Mouse (Mus musculus) MEL (cell line): ENCODE measurements around the gene Mfsd13b. TPM values are rescaled to one million over a fixed set of nuclear protein-coding genes. Genes with fewer than 3 reads are reported as not detected.
A peak's percentile ranks its signal among the peaks of the same experiment; 100 is the strongest.

Experiments used
- DNase-seq: peaks from one replicate; pipeline ENCODE4 v3.0.0; 2011; ENCODE audit warnings: low read depth, low spot score
- H3K27ac ChIP-seq: 2 replicates; pipeline ENCODE4 v1.5.1; 2012; ENCODE audit warnings: low read depth, mild to moderate bottlenecking, control low read depth, low read length, moderate library complexity; ENCODE audit not compliant: control insufficient read depth
- H3K27me3 ChIP-seq, 2 experiments: fragments of 150-350 bp in 1 of 2; sonication (generic) in 1 of 2; 2 replicates each; pipeline ENCODE4 v1.6.1; 2012; ENCODE audit warnings: low read length in 2 of 2, mild to moderate bottlenecking in 2 of 2, improper control_type of control experiment in 1 of 2, moderate library complexity in 1 of 2; ENCODE audit not compliant: insufficient read depth in 2 of 2, control insufficient read depth in 1 of 2
- H3K36me3 ChIP-seq, 2 experiments: 2 replicates each; pipeline ENCODE4 v1.6.1; 2012 to 2014; ENCODE audit warnings: low read length in 2 of 2, improper control_type of control experiment in 1 of 2, inconsistent platforms in 1 of 2, mild to moderate bottlenecking in 1 of 2; ENCODE audit not compliant: insufficient read depth in 2 of 2, control insufficient read depth in 1 of 2
- H3K4me1 ChIP-seq, 2 experiments: fragments of 150-350 bp in 1 of 2; sonication (generic) in 1 of 2; 2 replicates each; pipeline ENCODE4 v1.6.1; 2012; ENCODE audit warnings: low read length in 2 of 2, improper control_type of control experiment in 1 of 2, mild to moderate bottlenecking in 1 of 2; ENCODE audit not compliant: insufficient read depth in 2 of 2, control insufficient read depth in 1 of 2
- H3K4me3 ChIP-seq, 2 experiments: fragments of 150-350 bp in 1 of 2; sonication (generic) in 1 of 2; 2 replicates each; pipeline ENCODE4 v1.5.1; 2012; ENCODE audit warnings: low read depth in 2 of 2, low read length in 2 of 2, mild to moderate bottlenecking in 2 of 2, moderate library complexity in 2 of 2, control low read depth in 1 of 2, improper control_type of control experiment in 1 of 2; ENCODE audit not compliant: control insufficient read depth in 1 of 2, insufficient read depth in 1 of 2
- H3K79me2 ChIP-seq: 2 replicates; pipeline ENCODE4 v1.6.1; 2012; ENCODE audit warnings: mild to moderate bottlenecking, low read length, moderate library complexity; ENCODE audit not compliant: control insufficient read depth, poor library complexity, insufficient read depth
- H3K9ac ChIP-seq: 2 replicates; pipeline ENCODE4 v1.6.1; 2012; ENCODE audit warnings: low read depth, mild to moderate bottlenecking, control low read depth, low read length, moderate library complexity; ENCODE audit not compliant: control insufficient read depth, poor library complexity, severe bottlenecking
- H3K9me3 ChIP-seq: fragments of 150-350 bp; sonication (generic); replicated peaks from 2 replicates; pipeline ENCODE4 v1.6.1; 2012; ENCODE audit warnings: mild to moderate bottlenecking, low read length, improper control_type of control experiment, moderate library complexity; ENCODE audit not compliant: insufficient read depth
- BHLHE40 ChIP-seq: IDR thresholded peaks from 2 replicates; pipeline ENCODE4 v1.6.1; 2012; ENCODE audit warnings: low read depth, mild to moderate bottlenecking, inconsistent platforms, low read length, improper control_type of control experiment, borderline replicate concordance
- CHD1 ChIP-seq: IDR thresholded peaks from 2 replicates; pipeline ENCODE4 v1.6.1; 2012; ENCODE audit warnings: low read depth, mild to moderate bottlenecking, inconsistent platforms, low read length, improper control_type of control experiment
- CTCF ChIP-seq, 3 experiments: IDR thresholded peaks in 2 of 3; conservative IDR thresholded peaks in 1 of 3; 2 replicates each; pipeline ENCODE4 v1.5.1; 2011 to 2012; ENCODE audit warnings: low read length in 3 of 3, low read depth in 2 of 3, mild to moderate bottlenecking in 2 of 3, improper control_type of control experiment in 1 of 3, inconsistent platforms in 1 of 3, mixed read lengths in 1 of 3, moderate library complexity in 1 of 3; ENCODE audit not compliant: control insufficient read depth in 1 of 3, insufficient read depth in 1 of 3, poor library complexity in 1 of 3, severe bottlenecking in 1 of 3
- ELF1 ChIP-seq: IDR thresholded peaks from 2 replicates; pipeline ENCODE4 v1.6.1; 2014; ENCODE audit warnings: low read depth, mild to moderate bottlenecking, inconsistent platforms, low read length, improper control_type of control experiment, moderate library complexity
- EP300 ChIP-seq, 2 experiments: IDR thresholded peaks; 2 replicates each; pipeline ENCODE4 v1.6.1; 2011; ENCODE audit warnings: improper control_type of control experiment in 2 of 2, low read length in 2 of 2, low read depth in 1 of 2, mild to moderate bottlenecking in 1 of 2
- ETS1 ChIP-seq: IDR thresholded peaks from 2 replicates; pipeline ENCODE4 v1.6.1; 2012; ENCODE audit warnings: low read depth, mild to moderate bottlenecking, inconsistent platforms, low read length, improper control_type of control experiment, moderate library complexity
- GABPA ChIP-seq: IDR thresholded peaks from 2 replicates; pipeline ENCODE4 v1.6.1; 2012; ENCODE audit warnings: low read depth, mild to moderate bottlenecking, inconsistent platforms, low read length, improper control_type of control experiment, moderate library complexity
- GATA1 ChIP-seq: IDR thresholded peaks from 2 replicates; pipeline ENCODE4 v1.6.1; 2011; ENCODE audit warnings: low read depth, low read length, improper control_type of control experiment
- JUND ChIP-seq: IDR thresholded peaks from 2 replicates; pipeline ENCODE4 v1.6.1; 2011; ENCODE audit warnings: low read depth, mild to moderate bottlenecking, improper control_type of control experiment, low read length
- KAT2A ChIP-seq: conservative IDR thresholded peaks from 2 replicates; pipeline ENCODE4 v1.6.1; 2012; ENCODE audit warnings: low read depth, low read length, improper control_type of control experiment, inconsistent platforms
- MAFK ChIP-seq: IDR thresholded peaks from 2 replicates; pipeline ENCODE4 v1.6.1; 2011; ENCODE audit warnings: low read depth, mild to moderate bottlenecking, low read length, improper control_type of control experiment, borderline replicate concordance
- MAZ ChIP-seq: IDR thresholded peaks from 2 replicates; pipeline ENCODE4 v1.6.1; 2012; ENCODE audit warnings: low read depth, mild to moderate bottlenecking, inconsistent platforms, low read length, improper control_type of control experiment
- MXI1 ChIP-seq: IDR thresholded peaks from 2 replicates; pipeline ENCODE4 v1.6.1; 2011; ENCODE audit warnings: mild to moderate bottlenecking, low read depth, low read length, improper control_type of control experiment
- MYB ChIP-seq: IDR thresholded peaks from 2 replicates; pipeline ENCODE4 v1.6.1; 2011; ENCODE audit warnings: mild to moderate bottlenecking, low read depth, low read length, improper control_type of control experiment
- NRF1 ChIP-seq: IDR thresholded peaks from 2 replicates; pipeline ENCODE4 v1.6.1; 2014; ENCODE audit warnings: low read depth, mild to moderate bottlenecking, inconsistent platforms, low read length, improper control_type of control experiment, moderate library complexity; ENCODE audit not compliant: poor library complexity, insufficient read depth, severe bottlenecking
- POLR2A ChIP-seq, 2 experiments: IDR thresholded peaks; 2 replicates each; pipeline ENCODE4 v1.6.1; 2011 to 2012; ENCODE audit warnings: low read length in 2 of 2, mild to moderate bottlenecking in 2 of 2, control low read depth in 1 of 2, improper control_type of control experiment in 1 of 2, low read depth in 1 of 2, moderate library complexity in 1 of 2; ENCODE audit not compliant: control insufficient read depth in 1 of 2, insufficient read depth in 1 of 2, poor library complexity in 1 of 2
- POLR2AphosphoS2 ChIP-seq: IDR thresholded peaks from 2 replicates; pipeline ENCODE4 v1.6.1; 2011; ENCODE audit warnings: low read length, improper control_type of control experiment
- RAD21 ChIP-seq: IDR thresholded peaks from 2 replicates; pipeline ENCODE4 v1.6.1; 2011; ENCODE audit warnings: mild to moderate bottlenecking, low read depth, low read length, improper control_type of control experiment
- RCOR1 ChIP-seq: IDR thresholded peaks from 2 replicates; pipeline ENCODE4 v1.6.1; 2012; ENCODE audit warnings: low read depth, mild to moderate bottlenecking, inconsistent platforms, low read length, improper control_type of control experiment
- TAL1 ChIP-seq: IDR thresholded peaks from 2 replicates; pipeline ENCODE4 v1.6.1; 2012; ENCODE audit warnings: mild to moderate bottlenecking, inconsistent platforms, low read length, moderate library complexity, mixed read lengths
- TBP ChIP-seq: IDR thresholded peaks from 2 replicates; pipeline ENCODE4 v1.8.0; 2011; ENCODE audit warnings: low read depth, low read length, improper control_type of control experiment
- ZKSCAN1 ChIP-seq: IDR thresholded peaks from 2 replicates; pipeline ENCODE4 v1.6.1; 2012; ENCODE audit warnings: low read depth, mild to moderate bottlenecking, inconsistent platforms, low read length, improper control_type of control experiment, moderate library complexity
- ZMIZ1 ChIP-seq: IDR thresholded peaks from 2 replicates; pipeline ENCODE4 v1.6.1; 2012; ENCODE audit warnings: low read depth, mild to moderate bottlenecking, inconsistent platforms, low read length, improper control_type of control experiment, moderate library complexity
- ZNF384 ChIP-seq: IDR thresholded peaks from 2 replicates; pipeline ENCODE4 v1.6.1; 2012; ENCODE audit warnings: low read depth, mild to moderate bottlenecking, inconsistent platforms, low read length, improper control_type of control experiment
- polyA plus RNA-seq, 2 experiments: library from polyadenylated mRNA; stranded (reverse) in 1 of 2; unstranded in 1 of 2; fragments of >175 nt in 1 of 2; fragments of >200 nt in 1 of 2; gene quantifications; 2 replicates each; pipeline versions ENCODE4 v1.2.1 to v1.2.4; 2012; ENCODE audit warnings: low replicate concordance in 2 of 2, low read depth in 1 of 2; ENCODE audit not compliant: insufficient read length in 2 of 2, insufficient read depth in 1 of 2, missing spikeins in 1 of 2
- total RNA-seq: library from RNA; depleted of rRNA; stranded (reverse); fragments of 300-350 nt; gene quantifications from 2 replicates; pipeline ENCODE4 v1.2.3, GENCODE M21; 2012

Mfsd13b gene
- total and polyA plus RNA-seq, 3 experiments = 0.17 TPM; not detected in 2

GRCm38 (mm10) chr7:120982968-120983367 is 659 bp downstream of the Mfsd13b start:
- peak overlapping the region; percentile 72 to 73 for H3K4me3 ChIP-seq
- peak overlapping the region; percentile 50 for H3K27ac ChIP-seq
- no peak for TF ChIP-seq CTCF (IDR thresholded peaks at IDR 0.05 in 2 of 3, conservative IDR thresholded peaks at IDR 0.05 in 1 of 3; ENCODE audit: control insufficient read depth in 1 of 3, insufficient read depth in 1 of 3, low read depth in 2 of 3, low read length in 3 of 3, poor library complexity in 1 of 3, severe bottlenecking in 1 of 3)
- peak; percentile 55 for TF ChIP-seq GATA1
- TF ChIP-seq ETS1 = 0 out of 2 replicates have a peak, but pooled peaks have one; percentile 9
- TF ChIP-seq CHD1 = 0 out of 2 replicates have a peak, but pooled peaks have one; percentile 45
- no peak for TF ChIP-seq NRF1
- peak; percentile 13 for TF ChIP-seq MXI1
- peaks cover 15 to 22% of the 10 kb centered on the region in 2 experiments for H3K4me1 ChIP-seq
- peaks cover 16% of the 10 kb centered on the region for H3K79me2 ChIP-seq
- peaks cover 6 to 7% of the 10 kb centered on the region in 2 experiments for H3K27me3 ChIP-seq
- peaks cover 0 to 26% of the 10 kb centered on the region in 2 experiments; a peak in 2 of 4 replicates for H3K36me3 ChIP-seq
- H3K9ac ChIP-seq = peak overlapping the region; percentile 85
- peak; percentile 21 for DNase-seq
- no peaks in the 10 kb centered on the region for H3K9me3 ChIP-seq

DNA sequence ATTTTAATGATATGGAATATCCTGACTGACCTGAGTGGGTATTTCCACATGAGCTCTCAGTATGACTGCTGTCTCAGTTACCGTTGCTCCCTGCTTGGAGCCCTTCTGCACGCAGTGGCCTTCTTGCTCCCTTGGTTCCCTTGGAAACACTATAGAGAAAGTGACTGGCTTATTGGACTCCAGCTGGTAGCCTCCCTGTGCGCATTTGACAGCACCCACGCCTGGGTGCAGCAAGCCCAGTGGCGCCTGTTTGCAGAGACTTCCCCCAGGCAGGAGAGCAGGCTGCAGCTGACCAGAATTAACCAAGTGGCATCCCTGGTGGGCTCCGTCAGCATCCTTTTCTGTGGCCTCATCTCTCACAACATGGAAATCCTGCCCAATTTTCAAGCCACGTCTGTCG is 8.9 kb downstream of the Mfsd13b start:
- peaks cover 6 to 7% of the 10 kb centered on the region in 2 experiments for H3K27me3 ChIP-seq
- no peak for TF ChIP-seq NRF1
- no peak for TF ChIP-seq POLR2AphosphoS2
- TF ChIP-seq RCOR1 = no peak
- TF ChIP-seq TAL1 = no peak
- TF ChIP-seq MYB = no peak
- TF ChIP-seq POLR2A (IDR thresholded peaks at IDR 0.05; ENCODE audit: control insufficient read depth in 1 of 2, insufficient read depth in 1 of 2, low read depth in 1 of 2, low read length in 2 of 2, poor library complexity in 1 of 2) = no peak
- TF ChIP-seq BHLHE40 = no peak
- no peak for TF ChIP-seq ELF1
- TF ChIP-seq RAD21 = no peak
- no peak for TF ChIP-seq GABPA
- no peak for TF ChIP-seq MAFK
- TF ChIP-seq ZMIZ1 = no peak
- no peak for TF ChIP-seq JUND
- no peak for TF ChIP-seq EP300 (IDR thresholded peaks at IDR 0.05; ENCODE audit: low read depth in 1 of 2, low read length in 2 of 2)
- TF ChIP-seq MAZ = no peak
- no peak for TF ChIP-seq ZNF384
- no peak for TF ChIP-seq TBP
- TF ChIP-seq ZKSCAN1 = no peak
- no peak for TF ChIP-seq KAT2A
- H3K36me3 ChIP-seq = no peaks in the 10 kb centered on the region
- H3K4me1 ChIP-seq = no peaks in the 10 kb centered on the region
- H3K9ac ChIP-seq = no peak overlapping the region
- no peaks in the 10 kb centered on the region for H3K79me2 ChIP-seq
- H3K27ac ChIP-seq = no peak overlapping the region
- no peak overlapping the region for H3K4me3 ChIP-seq
- no peak for DNase-seq
- H3K9me3 ChIP-seq = no peaks in the 10 kb centered on the region
